Mouse (Mus musculus) forebrain, embryonic 16.5 days (tissue): ENCODE measurements around the gene Slc6a16. TPM values are rescaled to one million over a fixed set of nuclear protein-coding genes. Genes with fewer than 3 reads are reported as not detected.
A peak's percentile ranks its signal among the peaks of the same experiment; 100 is the strongest.

Experiments used
- ATAC-seq: fragments of 200-750 bp; cut with Nextera tagmentation; 2 replicates; pipeline ENCODE4 v1.8.0; 2017; ENCODE audit warnings: mild to moderate bottlenecking, moderate library complexity
- H3K27ac ChIP-seq: fragments of 300-500 bp; sonication (generic); 2 replicates; pipeline ENCODE4 v1.5.1; 2014; ENCODE audit warnings: low read length, control low read depth
- H3K27me3 ChIP-seq: fragments of 300-500 bp; sonication (generic); replicated peaks from 2 replicates; pipeline ENCODE4 v1.6.1; 2014; ENCODE audit warnings: low read length; ENCODE audit not compliant: control insufficient read depth, insufficient read depth
- H3K36me3 ChIP-seq: fragments of 300-500 bp; sonication (generic); 2 replicates; pipeline ENCODE4 v1.6.1; 2014; ENCODE audit not compliant: control insufficient read depth, insufficient read depth
- H3K4me1 ChIP-seq: fragments of 300-500 bp; sonication (generic); replicated peaks from 2 replicates; pipeline ENCODE4 v1.6.1; 2014; ENCODE audit warnings: low read length; ENCODE audit not compliant: control insufficient read depth, insufficient read depth
- H3K4me2 ChIP-seq: fragments of 300-500 bp; sonication (generic); 2 replicates; pipeline ENCODE4 v1.6.1; 2014; ENCODE audit warnings: mild to moderate bottlenecking, low read length, control low read depth
- H3K4me3 ChIP-seq: fragments of 300-500 bp; sonication (generic); replicated peaks from 2 replicates; pipeline ENCODE4 v1.5.1; 2014; ENCODE audit warnings: mild to moderate bottlenecking, low read length, control low read depth
- H3K9ac ChIP-seq: fragments of 300-500 bp; sonication (generic); replicated peaks from 2 replicates; pipeline ENCODE4 v1.6.1; 2014; ENCODE audit warnings: low read depth, low read length, control low read depth
- H3K9me3 ChIP-seq: fragments of 300-500 bp; sonication (generic); 2 replicates; pipeline ENCODE4 v1.6.1; 2016; ENCODE audit warnings: low read length; ENCODE audit not compliant: control insufficient read depth
- WGBS: fragments of 180-500 bp; shearing (Covaris S2); extraction: QIAGEN DNeasy Blood & Tissue Kit; methylation state at CpG from one replicate; pipeline ENCODE4 v1.1.7; 2014; 5-methylcytosine and 5-hydroxymethylcytosine counted together
- polyA plus RNA-seq: library from polyadenylated mRNA; unstranded; fragments of >200 nt; fragmentation: Nextera tagmentation; extraction: Ambion mirVana; gene quantifications from 2 replicates; pipeline ENCODE4 v1.2.1, GENCODE M21; 2015

Gene Slc6a16
- polyA plus RNA-seq, 1 experiment from 2014 or later, result 0.47 TPM

DNA sequence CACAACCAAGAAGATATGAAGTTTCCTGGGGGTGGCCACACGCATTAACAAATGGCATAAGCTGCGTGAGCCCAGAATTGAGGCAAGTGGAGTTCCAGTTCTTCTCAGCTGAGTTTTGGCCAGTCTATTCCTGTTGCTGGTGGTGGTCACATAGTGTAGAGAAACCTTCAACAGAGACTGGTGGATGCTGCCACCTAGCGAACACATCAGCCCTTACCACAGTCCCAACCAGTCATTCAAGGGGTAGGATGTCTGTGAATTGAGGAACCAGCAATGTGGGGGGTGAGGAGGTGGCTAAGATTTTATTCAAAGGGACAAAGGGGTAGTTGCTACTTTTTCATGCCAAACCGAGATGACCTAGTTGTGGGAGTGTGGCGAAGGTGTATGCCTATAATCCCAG lies 58.9 kb downstream of the Slc6a16 start:
- Histone ChIP-seq H3K9ac (no peak overlapping the region), H3K9me3 (no peaks in the 10 kb centered on the region), H3K27ac (no peak overlapping the region), H3K36me3 (no peaks in the 10 kb centered on the region), H3K27me3 (peaks cover 5% of the 10 kb centered on the region; the same call in 1 of the 2 replicates), H3K4me3 (no peak overlapping the region), H3K4me2 (no peak overlapping the region), H3K4me1 (peaks cover 21% of the 10 kb centered on the region)
- peak; percentile 87 for ATAC-seq
- 13% methylated on average over 5 of the region's 5 CpGs for whole genome bisulfite sequencing

GRCm38 (mm10) chr7:45300270-45300669 lies 59.4 kb downstream of the Slc6a16 start:
- Histone ChIP-seq H3K9ac (peak overlapping the region; percentile 26; the same call in 1 of the 2 replicates), H3K36me3 (no peaks in the 10 kb centered on the region), H3K4me3 (no peak overlapping the region), H3K27me3 (peaks cover 5% of the 10 kb centered on the region; the same call in 1 of the 2 replicates), H3K4me1 (peaks cover 26% of the 10 kb centered on the region), H3K9me3 (no peaks in the 10 kb centered on the region), H3K27ac (no peak overlapping the region), H3K4me2 (no peak overlapping the region; the same call in 1 of the 2 replicates)
- ATAC-seq, result no peak
- WGBS, result 15% methylated on average over 6 of the region's 6 CpGs

DNA sequence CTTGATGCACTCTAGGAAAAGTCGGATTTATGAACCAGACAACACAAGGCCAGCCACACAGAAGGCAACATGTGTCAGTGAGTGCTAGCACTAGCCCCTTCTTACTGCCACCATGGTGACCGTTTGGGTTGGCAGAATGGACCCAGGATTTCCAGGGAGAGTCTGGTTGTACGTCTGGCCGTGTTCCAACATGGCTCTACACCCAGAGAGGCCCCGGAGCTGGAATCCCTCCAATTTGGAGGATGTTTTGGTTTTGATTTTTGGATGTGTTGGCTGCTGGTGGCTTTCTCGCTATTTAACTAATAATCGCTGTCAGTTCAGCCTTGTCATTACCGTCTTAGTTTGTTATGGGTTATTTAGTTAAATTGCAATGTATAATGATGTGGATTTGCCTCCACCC lies 61.7 kb downstream of the Slc6a16 start:
- H3K27me3 ChIP-seq, result peaks cover 6% of the 10 kb centered on the region; the same call in 1 of the 2 replicates
- H3K9me3 ChIP-seq, result no peaks in the 10 kb centered on the region
- 28% methylated on average over 8 of the region's 8 CpGs for WGBS
- H3K27ac ChIP-seq, result no peak overlapping the region
- peaks cover 25% of the 10 kb centered on the region for H3K4me1 ChIP-seq
- peak; percentile 26 for ATAC-seq
- no peak overlapping the region for H3K4me2 ChIP-seq
- no peak overlapping the region for H3K9ac ChIP-seq
- no peak overlapping the region for H3K4me3 ChIP-seq
- H3K36me3 ChIP-seq, result no peaks in the 10 kb centered on the region

DNA sequence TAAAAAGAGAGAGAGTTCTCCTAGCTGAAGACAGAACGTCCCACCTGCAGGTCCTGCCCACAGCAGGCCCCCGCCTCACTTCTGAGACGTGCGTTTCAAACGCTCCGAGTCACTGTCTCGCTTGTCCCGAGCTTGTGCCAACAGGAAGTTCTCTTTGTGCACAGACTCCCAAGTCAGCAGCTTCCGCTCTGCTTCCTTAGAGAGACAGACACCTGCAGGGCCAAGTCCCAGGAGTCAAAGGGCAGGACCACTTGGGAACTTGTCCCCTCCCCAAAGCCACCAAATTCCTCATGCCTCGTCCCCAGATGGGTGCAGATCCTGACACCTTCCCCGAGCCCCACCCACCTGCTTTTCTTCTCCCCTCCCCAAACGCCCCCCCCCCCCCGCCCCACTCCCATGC lies 64.0 kb downstream of the Slc6a16 start:
- Histone ChIP-seq H3K27ac (no peak overlapping the region), H3K9me3 (no peaks in the 10 kb centered on the region), H3K9ac (peak overlapping the region; percentile 1; the same call in 1 of the 2 replicates), H3K27me3 (peaks cover 6% of the 10 kb centered on the region; the same call in 1 of the 2 replicates), H3K4me2 (peak overlapping the region; percentile 26), H3K4me1 (peaks cover 29% of the 10 kb centered on the region), H3K36me3 (no peaks in the 10 kb centered on the region), H3K4me3 (peak overlapping the region; percentile 6)
- 17% methylated on average over 10 of the region's 13 CpGs for WGBS
- ATAC-seq, result no peak

GRCm38 (mm10) chr7:45305275-45305674 lies 64.4 kb downstream of the Slc6a16 start:
- Histone ChIP-seq H3K4me3 (peak overlapping the region; percentile 6), H3K27ac (no peak overlapping the region), H3K27me3 (peaks cover 6% of the 10 kb centered on the region; the same call in 1 of the 2 replicates), H3K4me1 (peaks cover 26% of the 10 kb centered on the region), H3K9ac (peak overlapping the region; percentile 1; the same call in 1 of the 2 replicates), H3K4me2 (peak overlapping the region; percentile 26), H3K9me3 (no peaks in the 10 kb centered on the region), H3K36me3 (no peaks in the 10 kb centered on the region)
- no peak for ATAC-seq
- WGBS, result 4% methylated on average over 17 of the region's 17 CpGs

DNA sequence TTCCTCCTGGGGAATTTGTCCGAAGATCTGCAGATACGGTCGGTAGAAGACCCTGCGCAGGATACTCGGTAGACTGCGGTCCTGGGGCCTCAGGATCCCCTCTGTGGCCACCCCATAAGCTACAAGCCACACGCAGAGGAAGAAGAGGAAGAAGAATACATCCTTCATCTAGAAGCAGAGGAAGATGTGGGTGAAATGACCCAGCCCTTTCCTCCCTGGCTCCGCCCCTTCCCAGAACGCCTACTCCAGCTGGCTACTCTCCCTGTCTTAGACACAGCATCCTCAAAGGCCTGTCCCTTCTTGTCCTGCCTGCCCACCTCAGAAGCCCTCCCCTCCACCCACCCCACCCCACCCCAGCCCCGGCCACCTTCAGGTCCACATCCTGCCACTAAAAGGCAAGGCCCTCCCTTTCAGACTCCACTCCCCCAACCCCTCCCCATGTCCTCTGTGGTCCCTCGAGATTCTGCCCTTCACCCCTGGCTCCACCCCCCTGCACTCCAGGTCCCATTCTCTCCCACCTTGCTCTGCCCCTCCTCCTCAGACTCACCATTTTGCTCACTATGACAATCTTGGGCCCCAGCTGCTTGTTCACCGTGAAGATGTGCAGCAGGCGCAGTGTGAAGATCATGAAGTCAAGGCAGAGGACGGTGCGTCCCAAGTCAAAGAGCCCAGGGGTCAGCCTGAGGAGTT lies 67.8 kb downstream of the Slc6a16 start:
- H3K4me1 ChIP-seq, result peaks cover 12% of the 10 kb centered on the region; the same call in 1 of the 2 replicates
- H3K4me3 ChIP-seq, result no peak overlapping the region
- no peak overlapping the region for H3K27ac ChIP-seq
- H3K36me3 ChIP-seq, result no peaks in the 10 kb centered on the region
- peaks cover 3% of the 10 kb centered on the region; the same call in 1 of the 2 replicates for H3K27me3 ChIP-seq
- no peak overlapping the region for H3K9ac ChIP-seq
- ATAC-seq, result no peak
- no peaks in the 10 kb centered on the region for H3K9me3 ChIP-seq
- no peak overlapping the region for H3K4me2 ChIP-seq
- WGBS, result 70% methylated on average over 15 of the region's 15 CpGs

GRCm38 (mm10) chr7:45309455-45309854 lies 68.6 kb downstream of the Slc6a16 start:
- Histone ChIP-seq H3K9me3 (no peaks in the 10 kb centered on the region), H3K4me3 (no peak overlapping the region), H3K27ac (no peak overlapping the region), H3K27me3 (peaks cover 2% of the 10 kb centered on the region; the same call in 1 of the 2 replicates), H3K36me3 (no peaks in the 10 kb centered on the region), H3K4me2 (no peak overlapping the region), H3K9ac (no peak overlapping the region), H3K4me1 (peaks cover 12% of the 10 kb centered on the region; the same call in 1 of the 2 replicates)
- ATAC-seq, result no peak
- WGBS, result 9% methylated on average over 9 of the region's 9 CpGs

GRCm38 (mm10) chr7:45312023-45312422 lies 71.1 kb downstream of the Slc6a16 start:
- WGBS, result 78% methylated on average over 8 of the region's 8 CpGs
- no peaks in the 10 kb centered on the region for H3K27me3 ChIP-seq
- H3K4me2 ChIP-seq, result no peak overlapping the region
- ATAC-seq, result no peak
- H3K27ac ChIP-seq, result no peak overlapping the region
- no peak overlapping the region for H3K9ac ChIP-seq
- H3K4me1 ChIP-seq, result peaks cover 5% of the 10 kb centered on the region; the same call in 1 of the 2 replicates
- no peak overlapping the region for H3K4me3 ChIP-seq
- H3K36me3 ChIP-seq, result no peaks in the 10 kb centered on the region
- H3K9me3 ChIP-seq, result no peaks in the 10 kb centered on the region

DNA sequence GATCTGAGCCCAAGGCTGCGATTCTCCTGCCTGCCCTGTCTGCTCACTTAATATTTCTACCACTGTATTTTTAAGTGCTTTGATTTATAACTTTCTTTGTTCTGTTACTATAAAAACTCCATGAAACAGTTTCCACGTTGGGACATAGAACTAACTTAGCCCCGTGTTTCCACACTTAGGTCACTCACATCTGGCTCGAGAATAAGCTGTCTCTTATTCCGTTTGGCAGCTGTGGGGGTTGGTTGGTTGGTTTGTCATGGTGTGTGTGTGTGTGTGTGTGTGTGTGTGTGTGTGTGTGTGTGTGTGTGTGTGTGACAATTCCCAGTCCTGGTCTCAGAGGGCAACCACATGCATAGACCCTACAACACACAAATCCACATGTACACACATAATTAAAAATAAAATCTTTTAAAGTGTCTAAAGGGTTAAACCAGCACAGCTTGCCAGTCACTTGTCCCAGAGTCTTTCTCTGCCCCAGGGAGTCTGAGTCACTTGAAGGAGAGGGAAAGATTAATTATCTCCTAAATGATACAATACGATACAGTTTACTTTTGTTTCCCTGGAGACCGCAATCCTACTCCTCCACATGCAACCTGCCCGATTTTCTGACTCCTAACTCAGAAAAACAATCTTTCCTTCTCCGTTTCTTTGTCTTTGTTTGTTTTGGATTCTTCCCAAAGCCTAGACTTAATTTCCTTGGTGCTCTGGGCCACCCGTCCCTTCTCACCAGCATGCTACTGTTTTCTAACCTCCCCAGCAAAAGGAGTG lies 72.0 kb downstream of the Slc6a16 start:
- Histone ChIP-seq H3K9ac (no peak overlapping the region), H3K4me3 (no peak overlapping the region), H3K4me1 (peaks cover 5% of the 10 kb centered on the region; the same call in 1 of the 2 replicates), H3K36me3 (no peaks in the 10 kb centered on the region), H3K4me2 (no peak overlapping the region), H3K9me3 (no peaks in the 10 kb centered on the region), H3K27me3 (no peaks in the 10 kb centered on the region), H3K27ac (no peak overlapping the region)
- no peak for ATAC-seq
- WGBS, result 23% methylated on average over 10 of the region's 10 CpGs
